Mouse (Mus musculus): ENCODE results near the gene Cul4b. TPM values are rescaled to one million over a fixed set of nuclear protein-coding genes. Genes with fewer than 3 reads are reported as not detected.

Gene Cul4b
- polyA plus RNA-seq (2016; fragmentation: Nextera tagmentation; extraction: Ambion mirVana): 29.7 and 31.3 TPM in 2 replicates

DNA sequence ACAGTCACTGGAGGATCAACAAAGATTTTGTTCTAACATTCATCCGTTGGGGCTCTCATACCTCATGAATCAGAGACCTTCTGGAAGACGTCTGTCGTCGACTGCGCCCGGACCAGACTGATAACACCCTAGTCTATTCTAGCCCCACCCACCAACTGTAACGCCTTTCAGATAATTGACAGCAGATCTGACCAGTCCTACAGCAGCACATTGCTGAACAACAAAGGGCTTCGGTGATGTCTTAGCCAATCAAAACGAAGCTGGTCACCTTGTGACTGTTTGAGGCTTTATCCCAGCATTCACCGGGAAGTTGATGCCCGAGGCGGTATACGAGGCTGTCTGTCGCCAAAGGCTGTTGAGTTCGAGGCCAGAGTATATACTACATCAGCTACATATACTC is at the start of gene Cul4b:
Cul4b (minus strand) TSS at position 119 of the 400 bp plus-strand sequence.
- Histone ChIP-seq H3K4me3 (no peak within 1 kb of the TSS), H3K9ac (replicated peaks) (no peak within 1 kb of the TSS), H3K27ac (replicated peaks) (no peak within 1 kb of the TSS), H3K9me3 (no peaks in the 10 kb centered on the region), H3K4me1 (no peaks in the 10 kb centered on the region), H3K4me2 (replicated peaks) (no peak within 1 kb of the TSS), H3K27me3 (no peaks in the 10 kb centered on the region), H3K36me3 (no peaks in the 10 kb centered on the region)
- 92% methylated on average over 15 of the region's 15 CpGs for WGBS
- no peak for ATAC-seq (ENCODE audit: low FRiP score, low read depth)

DNA sequence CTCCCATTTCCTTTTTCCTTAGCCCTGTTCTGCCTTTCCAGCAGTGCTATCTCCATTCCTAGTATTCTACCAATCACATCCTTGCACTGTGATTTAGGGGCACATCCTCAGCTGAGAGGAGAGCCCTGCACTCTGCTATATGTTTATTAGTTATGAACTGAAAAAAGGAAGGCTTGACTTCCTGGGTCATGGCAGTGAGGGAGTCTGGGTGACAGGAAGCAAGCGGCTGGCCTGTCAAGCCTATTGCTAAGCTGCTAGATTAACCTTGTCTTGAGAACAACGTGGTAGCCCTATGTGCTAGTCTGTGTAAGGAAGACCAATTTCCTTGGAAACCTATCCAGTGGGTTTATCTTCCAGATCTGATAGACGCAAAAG is 25.0 kb upstream of the Cul4b start:
- Histone ChIP-seq H3K4me2 (replicated peaks) (peak overlapping the region; percentile 54), H3K4me3 (peak overlapping the region; percentile 50), H3K27me3 (no peaks in the 10 kb centered on the region), H3K27ac (replicated peaks) (peak overlapping the region; percentile 84), H3K36me3 (no peaks in the 10 kb centered on the region), H3K9me3 (no peaks in the 10 kb centered on the region), H3K4me1 (no peaks in the 10 kb centered on the region), H3K9ac (replicated peaks) (peak overlapping the region; percentile 55)
- WGBS: 14% methylated on average over 3 of the region's 3 CpGs
- ATAC-seq (ENCODE audit: low FRiP score, low read depth): peak; percentile 59

GRCm38 (mm10) chrX:38600177-38600994 is 24.4 kb upstream of the Cul4b start, which contains the start of gene Mcts1:
Gene Mcts1 (plus strand): TSS chrX:38600578.
- Histone ChIP-seq H3K4me3 (peak within 1 kb of the TSS; percentile 50), H3K4me1 (no peaks in the 10 kb centered on the region), H3K27me3 (no peaks in the 10 kb centered on the region), H3K27ac (replicated peaks) (peak within 1 kb of the TSS; percentile 84), H3K4me2 (replicated peaks) (peak within 1 kb of the TSS; percentile 54), H3K36me3 (no peaks in the 10 kb centered on the region), H3K9ac (replicated peaks) (peak within 1 kb of the TSS; percentile 55), H3K9me3 (no peaks in the 10 kb centered on the region)
- ATAC-seq (ENCODE audit: low FRiP score, low read depth): peak; percentile 93
- WGBS: 23% methylated on average over 26 of the region's 26 CpGs

GRCm38 (mm10) chrX:38593180-38593889 is 17.3 kb upstream of the Cul4b start:
- Histone ChIP-seq H3K4me3 (no peak overlapping the region), H3K4me1 (no peaks in the 10 kb centered on the region), H3K27ac (replicated peaks) (no peak overlapping the region), H3K9me3 (no peaks in the 10 kb centered on the region), H3K9ac (replicated peaks) (no peak overlapping the region), H3K4me2 (replicated peaks) (no peak overlapping the region), H3K36me3 (no peaks in the 10 kb centered on the region), H3K27me3 (no peaks in the 10 kb centered on the region)
- 77% methylated on average over 5 of the region's 5 CpGs for WGBS
- ATAC-seq (ENCODE audit: low FRiP score, low read depth): no peak

GRCm38 (mm10) chrX:38591749-38592148 is 15.8 kb upstream of the Cul4b start:
- Histone ChIP-seq H3K9me3 (no peaks in the 10 kb centered on the region), H3K4me1 (no peaks in the 10 kb centered on the region), H3K4me3 (no peak overlapping the region), H3K36me3 (no peaks in the 10 kb centered on the region), H3K9ac (replicated peaks) (no peak overlapping the region), H3K27me3 (no peaks in the 10 kb centered on the region), H3K27ac (replicated peaks) (no peak overlapping the region), H3K4me2 (replicated peaks) (no peak overlapping the region)
- ATAC-seq (ENCODE audit: low FRiP score, low read depth): no peak
- 87% methylated on average over 3 of the region's 3 CpGs for WGBS

GRCm38 (mm10) chrX:38589827-38590226 is 13.8 kb upstream of the Cul4b start:
- no peak for ATAC-seq (ENCODE audit: low FRiP score, low read depth)
- Histone ChIP-seq H3K9me3 (no peaks in the 10 kb centered on the region), H3K9ac (replicated peaks) (no peak overlapping the region), H3K36me3 (no peaks in the 10 kb centered on the region), H3K4me1 (no peaks in the 10 kb centered on the region), H3K4me2 (replicated peaks) (no peak overlapping the region), H3K27me3 (no peaks in the 10 kb centered on the region), H3K4me3 (no peak overlapping the region), H3K27ac (replicated peaks) (no peak overlapping the region)
- 40% methylated on average over 4 of the region's 4 CpGs for WGBS

- no peak for ATAC-seq (ENCODE audit: low FRiP score, low read depth)
- H3K4me3 ChIP-seq: no peak overlapping the region
- H3K9me3 ChIP-seq: no peaks in the 10 kb centered on the region
Measured at GRCm38 (mm10) chrX:38583261-38583660, 7.3 kb upstream of the Cul4b start.

GRCm38 (mm10) chrX:38581140-38581539 is 5.1 kb upstream of the Cul4b start:
- ATAC-seq (ENCODE audit: low FRiP score, low read depth): no peak

More at GRCm38 (mm10) chrX:38583261-38583660, 7.3 kb upstream of the Cul4b start:
- H3K27ac ChIP-seq (replicated peaks): no peak overlapping the region
- H3K4me1 ChIP-seq: no peaks in the 10 kb centered on the region
- no peak overlapping the region for H3K9ac ChIP-seq (replicated peaks)
- H3K27me3 ChIP-seq: no peaks in the 10 kb centered on the region
- no peak overlapping the region for H3K4me2 ChIP-seq (replicated peaks)
- no peaks in the 10 kb centered on the region for H3K36me3 ChIP-seq

DNA sequence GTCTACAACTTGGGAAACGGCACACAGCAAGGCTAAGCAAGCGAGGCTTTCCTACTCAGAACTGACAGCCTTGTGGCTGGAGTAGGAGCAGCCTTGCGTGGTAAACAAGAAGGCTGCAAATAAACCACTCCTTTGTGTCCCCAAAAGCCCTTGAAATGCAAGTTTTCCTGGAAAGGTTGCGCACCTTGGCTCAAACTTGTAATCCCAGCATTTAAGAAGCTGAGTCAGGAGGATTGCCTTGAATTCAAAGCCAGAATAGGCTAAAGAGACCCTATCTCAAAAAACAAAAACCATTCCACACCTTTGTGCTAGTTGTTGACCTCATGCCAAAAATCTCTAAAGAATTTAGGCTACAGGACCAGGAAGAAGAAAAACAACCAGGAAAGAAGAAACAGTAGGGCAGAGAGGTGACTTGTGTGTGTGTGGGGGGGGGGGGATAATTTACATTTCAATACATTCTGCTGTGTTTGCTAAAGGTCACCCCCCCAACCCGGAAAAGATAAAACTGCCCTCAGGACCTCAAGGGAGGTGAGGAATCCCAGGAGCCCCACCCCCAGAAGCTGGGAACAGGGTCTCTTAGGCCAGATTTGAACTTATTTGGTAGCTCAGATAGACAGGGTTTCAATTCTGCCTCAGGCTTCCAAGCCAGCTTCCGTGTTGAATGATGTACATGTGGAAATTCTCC is 9.3 kb downstream of the Cul4b start:
- H3K27ac ChIP-seq (replicated peaks): no peak overlapping the region
- no peak overlapping the region for H3K4me3 ChIP-seq
- H3K4me1 ChIP-seq: 0 out of 2 replicates have a peak, but pooled peaks cover 2% of the 10 kb centered on the region
- H3K27me3 ChIP-seq: no peaks in the 10 kb centered on the region
- no peaks in the 10 kb centered on the region for H3K36me3 ChIP-seq
- H3K9me3 ChIP-seq: no peaks in the 10 kb centered on the region
- no peak overlapping the region for H3K4me2 ChIP-seq (replicated peaks)
- no peak for ATAC-seq (ENCODE audit: low FRiP score, low read depth)
- 65% methylated on average over 6 of the region's 6 CpGs for WGBS
- no peak overlapping the region for H3K9ac ChIP-seq (replicated peaks)

More at GRCm38 (mm10) chrX:38581140-38581539, 5.1 kb upstream of the Cul4b start:
- Histone ChIP-seq H3K4me3 (no peak overlapping the region), H3K36me3 (no peaks in the 10 kb centered on the region), H3K9ac (replicated peaks) (no peak overlapping the region), H3K27me3 (no peaks in the 10 kb centered on the region), H3K27ac (replicated peaks) (no peak overlapping the region), H3K9me3 (no peaks in the 10 kb centered on the region), H3K4me1 (no peaks in the 10 kb centered on the region), H3K4me2 (replicated peaks) (no peak overlapping the region)
- 94% methylated on average over 1 of the region's 1 CpGs for WGBS

GRCm38 (mm10) chrX:38565176-38565542 is 10.8 kb downstream of the Cul4b start:
- peak overlapping the region; percentile 55 for H3K4me3 ChIP-seq

GRCm38 (mm10) chrX:38564542-38565175 is 11.3 kb downstream of the Cul4b start:
- H3K4me1 ChIP-seq: 0 out of 2 replicates have a peak, but pooled peaks cover 2% of the 10 kb centered on the region
- H3K4me3 ChIP-seq: peak overlapping the region; percentile 55
- H3K9ac ChIP-seq (replicated peaks): peak overlapping the region; percentile 52
- H3K27ac ChIP-seq (replicated peaks): peak overlapping the region; percentile 91
- peak; percentile 94 for ATAC-seq (ENCODE audit: low FRiP score, low read depth)
- peak overlapping the region; percentile 61 for H3K4me2 ChIP-seq (replicated peaks)
- 23% methylated on average over 40 of the region's 52 CpGs for WGBS
- H3K9me3 ChIP-seq: no peaks in the 10 kb centered on the region
- H3K36me3 ChIP-seq: peaks cover 9% of the 10 kb centered on the region; the same call in 1 of the 2 replicates
- no peaks in the 10 kb centered on the region for H3K27me3 ChIP-seq

More at GRCm38 (mm10) chrX:38565176-38565542, 10.8 kb downstream of the Cul4b start:
- H3K9ac ChIP-seq (replicated peaks): peak overlapping the region; percentile 52
- H3K27me3 ChIP-seq: no peaks in the 10 kb centered on the region
- peaks cover 5% of the 10 kb centered on the region; the same call in 1 of the 2 replicates for H3K36me3 ChIP-seq
- peak overlapping the region; percentile 45 for H3K4me2 ChIP-seq (replicated peaks)
- ATAC-seq (ENCODE audit: low FRiP score, low read depth): no peak
- no peaks in the 10 kb centered on the region for H3K9me3 ChIP-seq
- 0 out of 2 replicates have a peak, but pooled peaks cover 2% of the 10 kb centered on the region for H3K4me1 ChIP-seq
- peak overlapping the region; percentile 91 for H3K27ac ChIP-seq (replicated peaks)
- 21% methylated on average over 8 of the region's 8 CpGs for WGBS

All from midbrain, embryonic 12.5 days (tissue).